Mouse (Mus musculus) liver, embryonic 14.5 days (tissue): ENCODE results near the gene Smim24. TPM values are rescaled to one million over a fixed set of nuclear protein-coding genes. Genes with fewer than 3 reads are reported as not detected.
A peak's percentile ranks its signal among the peaks of the same experiment; 100 is the strongest.

ENCODE experiments used
- ATAC-seq: fragments of 200-750 bp; cut with Nextera tagmentation; 2 replicates; pipeline ENCODE4 v1.8.0; 2017; ENCODE audit warnings: moderate number of reproducible peaks, mild to moderate bottlenecking, moderate library complexity; ENCODE audit not compliant: insufficient read depth
- DNase-seq, 3 experiments: peaks; one replicate each; pipeline ENCODE4 v3.0.0-alpha.2; 2012 to 2013; ENCODE audit warnings: low read depth in 3 of 3, low spot score in 3 of 3
- H3K27ac ChIP-seq: fragments of 300-500 bp; sonication (generic); 2 replicates; pipeline ENCODE4 v1.5.1; 2014; ENCODE audit warnings: moderate library complexity, mild to moderate bottlenecking, control low read depth, inconsistent platforms
- H3K27me3 ChIP-seq: fragments of 300-500 bp; sonication (generic); 2 replicates; pipeline ENCODE4 v1.6.1; 2014; ENCODE audit warnings: mild to moderate bottlenecking, low read length, moderate library complexity; ENCODE audit not compliant: control insufficient read depth, insufficient read depth
- H3K36me3 ChIP-seq: fragments of 300-500 bp; sonication (generic); replicated peaks from 2 replicates; pipeline ENCODE4 v1.6.1; 2014; ENCODE audit warnings: low read depth; ENCODE audit not compliant: control insufficient read depth, insufficient read depth
- H3K4me1 ChIP-seq, 2 experiments: fragments of 200-500 bp in 1 of 2; fragments of 300-500 bp in 1 of 2; sonication (generic) in 1 of 2; replicated peaks; 2 replicates each; pipeline ENCODE4 v1.6.1; 2012 to 2014; ENCODE audit warnings: antibody characterized with exemption in 1 of 2, inconsistent platforms in 1 of 2, low read length in 1 of 2; ENCODE audit not compliant: control insufficient read depth in 2 of 2, insufficient read depth in 2 of 2
- H3K4me2 ChIP-seq: fragments of 300-500 bp; sonication (generic); 2 replicates; pipeline ENCODE4 v1.6.1; 2014; ENCODE audit warnings: low read depth, mild to moderate bottlenecking, control low read depth, moderate library complexity
- H3K4me3 ChIP-seq, 2 experiments: fragments of 200-500 bp in 1 of 2; fragments of 300-500 bp in 1 of 2; sonication (generic) in 1 of 2; 2 replicates each; pipeline ENCODE4 v1.5.1; 2012 to 2014; ENCODE audit warnings: low read depth in 2 of 2, low read length in 2 of 2, mild to moderate bottlenecking in 2 of 2, control low read depth in 1 of 2, inconsistent platforms in 1 of 2, moderate library complexity in 1 of 2; ENCODE audit not compliant: insufficient read depth in 1 of 2
- H3K9ac ChIP-seq: fragments of 300-500 bp; sonication (generic); replicated peaks from 2 replicates; pipeline ENCODE4 v1.6.1; 2014; ENCODE audit warnings: mild to moderate bottlenecking, control low read depth, moderate library complexity
- H3K9me3 ChIP-seq: fragments of 300-500 bp; sonication (generic); 2 replicates; pipeline ENCODE4 v1.6.1; 2016; ENCODE audit warnings: low read length, mixed read lengths; ENCODE audit not compliant: control insufficient read depth
- CTCF ChIP-seq: IDR thresholded peaks from 2 replicates; pipeline ENCODE4 v1.5.1; 2016; ENCODE audit warnings: antibody characterized with exemption, low read depth, control low read depth
- EP300 ChIP-seq: IDR thresholded peaks from 2 replicates; pipeline ENCODE4 v1.6.1; 2016; ENCODE audit warnings: antibody characterized with exemption, low read depth
- WGBS: fragments of 180-500 bp; shearing (Covaris S2); extraction: QIAGEN DNeasy Blood & Tissue Kit; methylation state at CpG from one replicate; pipeline ENCODE4 v1.1.7; 2014; ENCODE audit not compliant: insufficient replicate concordance; 5-methylcytosine and 5-hydroxymethylcytosine counted together
- polyA plus RNA-seq, 2 experiments: library from polyadenylated mRNA; depleted of rRNA in 1 of 2; stranded (reverse) in 1 of 2; unstranded in 1 of 2; fragments of >200 nt; fragmentation: Nextera tagmentation in 1 of 2; extraction: Ambion mirVana in 1 of 2; gene quantifications; 2 replicates each; pipeline versions ENCODE4 v1.2.1 to v1.2.3; 2012 to 2014

Smim24 gene
- polyA plus RNA-seq, 2 experiments = 1.7 to 1.9 TPM

DNA sequence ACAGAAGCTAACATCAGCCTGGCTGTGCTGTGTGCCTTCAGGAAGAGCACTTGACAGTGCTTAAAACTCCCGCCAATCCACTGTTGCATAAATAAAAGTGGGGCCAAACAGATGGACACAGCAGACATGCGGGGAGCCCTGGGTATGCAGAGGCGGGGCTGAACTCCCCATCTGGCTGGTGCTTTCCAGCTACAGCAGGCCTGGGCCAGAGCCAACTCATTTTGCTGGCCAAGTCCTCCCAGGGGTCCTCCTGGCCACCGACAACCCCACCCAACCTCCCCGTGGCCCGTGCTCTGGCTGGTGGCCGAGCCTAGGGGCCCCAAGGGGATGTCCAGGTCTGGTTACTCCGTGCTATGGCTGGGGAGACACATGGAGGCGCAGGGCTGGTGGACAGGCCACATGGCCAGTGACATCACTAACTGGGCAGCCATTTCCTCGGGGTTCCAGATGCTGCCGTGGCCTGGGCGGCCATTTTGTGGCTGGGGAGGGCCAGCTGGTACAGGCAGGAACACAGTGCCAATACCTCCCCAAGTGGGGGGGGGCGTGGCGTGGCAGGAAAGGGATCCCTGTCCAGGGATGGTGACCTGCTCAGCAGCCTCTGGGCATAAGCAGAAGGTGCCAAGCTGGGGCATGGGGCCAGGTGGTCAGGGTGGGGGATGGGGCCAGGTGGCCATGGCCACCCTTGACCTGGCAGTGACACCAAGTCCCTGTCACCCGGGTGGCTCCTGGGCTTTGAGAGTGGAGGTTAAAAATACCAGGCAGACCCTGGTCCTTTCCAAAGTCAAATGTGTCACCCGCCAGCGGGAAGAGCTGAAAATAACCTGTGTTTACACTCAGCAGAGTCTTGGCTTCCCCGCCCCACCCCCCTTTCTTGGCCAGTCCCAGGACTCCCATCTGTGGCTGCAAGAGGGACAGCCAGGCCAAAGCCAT is 18.9 kb downstream of the Smim24 start:
- no peak overlapping the region for H3K9ac ChIP-seq
- 65% methylated on average over 18 of the region's 18 CpGs for WGBS
- no peak overlapping the region for H3K4me3 ChIP-seq
- H3K27ac ChIP-seq = no peak overlapping the region
- ATAC-seq (no peak), DNase-seq (no peak)
- H3K4me2 ChIP-seq = no peak overlapping the region
- peaks cover 2 to 15% of the 10 kb centered on the region in 2 experiments; a peak in 2 of 4 replicates for H3K4me1 ChIP-seq
- H3K27me3 ChIP-seq = peaks cover 21% of the 10 kb centered on the region
- no peaks in the 10 kb centered on the region for H3K9me3 ChIP-seq
- H3K36me3 ChIP-seq = no peaks in the 10 kb centered on the region
- no peak for TF ChIP-seq EP300
- no peak for TF ChIP-seq CTCF

DNA sequence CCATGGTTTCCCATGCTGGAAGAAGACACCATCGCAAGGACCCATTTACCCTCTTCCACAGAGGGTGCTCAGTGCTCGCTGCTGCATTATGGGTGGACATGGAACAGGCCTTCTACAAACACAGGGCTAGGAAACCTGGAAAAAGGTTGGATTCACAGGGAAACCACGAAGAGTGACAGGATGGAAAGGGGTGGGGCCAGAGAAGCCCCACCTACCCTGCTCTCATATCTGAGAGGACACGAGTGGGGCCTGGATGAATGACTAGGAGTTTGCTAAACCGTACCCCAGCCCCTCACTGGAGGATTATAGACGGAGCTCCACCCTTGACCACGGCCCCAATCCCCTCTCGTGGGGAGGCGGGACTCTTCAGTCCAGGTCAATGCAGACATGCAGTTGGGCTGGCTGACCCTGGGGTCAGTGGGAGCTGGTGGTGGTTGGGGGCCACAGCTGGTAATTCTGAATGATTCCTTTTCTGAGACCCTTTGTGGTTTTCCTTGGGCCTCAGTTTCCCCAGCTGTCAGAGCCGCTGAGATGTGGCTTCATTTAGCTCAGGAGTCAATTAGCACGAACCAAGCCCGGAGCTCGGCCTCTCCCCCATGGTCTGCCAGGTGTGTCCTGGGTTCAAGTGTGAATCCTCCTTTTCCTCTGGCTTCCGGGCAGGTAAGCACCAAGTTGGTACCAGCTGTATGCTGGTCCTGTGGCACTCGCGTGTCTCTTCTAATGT is 19.9 kb downstream of the Smim24 start:
- TF ChIP-seq EP300 (no peak), CTCF (no peak)
- WGBS = 62% methylated on average over 16 of the region's 16 CpGs
- Histone ChIP-seq H3K9me3 (no peaks in the 10 kb centered on the region), H3K27me3 (peaks cover 10% of the 10 kb centered on the region), H3K36me3 (no peaks in the 10 kb centered on the region), H3K4me3 (no peak overlapping the region), H3K4me1 (peaks cover 2 to 15% of the 10 kb centered on the region in 2 experiments; a peak in 2 of 4 replicates), H3K4me2 (no peak overlapping the region), H3K9ac (no peak overlapping the region), H3K27ac (no peak overlapping the region)
- DNase-seq (no peak), ATAC-seq (no peak)

DNA sequence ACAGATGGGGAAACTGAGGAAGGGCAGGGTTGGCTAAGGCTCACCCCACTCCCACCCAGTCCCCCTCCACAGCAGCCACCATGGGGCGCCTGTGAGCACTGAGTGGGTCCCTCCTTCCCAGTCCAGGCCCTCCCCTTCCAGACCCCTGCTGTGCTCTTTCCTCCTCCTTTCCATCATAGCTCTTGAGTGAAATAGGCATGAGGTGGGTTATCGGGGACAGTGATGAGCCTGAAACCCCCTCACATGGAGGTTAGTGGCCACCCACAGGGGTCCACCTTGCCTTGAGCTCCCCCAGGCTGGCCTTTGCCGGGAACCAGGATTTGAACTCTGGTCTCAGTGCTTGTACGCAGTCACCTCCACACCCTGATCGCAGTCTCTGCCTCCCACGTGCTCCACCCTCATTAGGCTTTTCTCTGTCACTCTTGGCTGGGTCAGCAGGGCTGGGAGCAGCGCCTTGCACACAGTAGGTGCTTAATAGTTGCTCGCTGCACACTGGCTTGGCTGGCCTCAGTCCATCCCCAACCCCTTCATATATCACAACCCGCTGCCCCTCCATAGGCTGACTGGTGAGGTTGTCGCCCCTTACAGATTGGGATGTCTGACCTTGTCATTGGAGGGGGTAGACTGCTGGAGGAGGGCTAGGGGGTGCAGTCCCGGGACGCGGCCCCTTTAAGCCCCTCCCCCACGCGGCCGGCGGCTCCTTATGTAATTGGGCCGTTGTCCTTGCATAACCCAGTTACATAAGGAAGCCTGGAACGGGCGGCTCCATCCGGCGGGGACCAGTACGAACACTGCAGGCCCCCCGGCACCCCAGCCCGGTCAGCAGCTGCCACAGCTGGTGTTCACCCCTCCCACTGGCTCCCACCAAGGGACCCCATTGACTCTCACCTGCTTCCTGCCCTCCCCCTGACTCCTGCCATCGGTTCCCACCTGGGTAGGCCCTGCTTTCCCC is 20.7 kb downstream of the Smim24 start:
- Histone ChIP-seq H3K4me3 (no peak overlapping the region), H3K4me1 (peaks cover 2 to 8% of the 10 kb centered on the region in 2 experiments; a peak in 2 of 4 replicates)

DNA sequence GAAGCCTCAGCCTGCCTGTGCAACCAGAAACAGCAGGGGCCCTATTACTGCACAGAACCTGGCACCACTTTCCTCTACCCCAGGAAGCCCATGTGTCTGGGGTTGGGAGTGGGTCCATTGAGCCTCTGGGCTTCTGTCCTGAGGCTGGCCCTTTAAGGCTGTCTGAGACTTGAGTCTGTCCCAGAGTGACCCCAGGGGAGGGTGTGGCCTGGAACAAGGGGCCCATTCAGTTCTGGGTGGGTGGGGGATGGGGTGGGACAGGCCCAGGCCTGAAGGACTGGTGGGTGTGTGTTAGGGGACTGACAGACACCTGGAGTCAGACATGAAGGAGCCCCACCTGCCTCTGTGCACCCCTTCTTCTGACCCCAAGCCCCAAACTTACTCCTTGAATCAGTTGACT is 21.8 kb downstream of the Smim24 start:
- DNase-seq (no peak), ATAC-seq (no peak)
- Histone ChIP-seq H3K27ac (no peak overlapping the region), H3K36me3 (no peaks in the 10 kb centered on the region), H3K4me1 (peaks cover 2 to 10% of the 10 kb centered on the region in 2 experiments; a peak in 2 of 4 replicates), H3K4me2 (no peak overlapping the region), H3K27me3 (no peaks in the 10 kb centered on the region), H3K9ac (no peak overlapping the region), H3K9me3 (no peaks in the 10 kb centered on the region), H3K4me3 (no peak overlapping the region)
- TF ChIP-seq EP300 (no peak), CTCF (no peak)

More for the DNA sequence above, 20.7 kb downstream of the Smim24 start:
- ATAC-seq = peak; percentile 14; the same call in 1 of the 2 replicates
- TF ChIP-seq EP300 (peak; percentile 60), CTCF (peak; percentile 28)
- H3K9me3 ChIP-seq = no peaks in the 10 kb centered on the region
- H3K27ac ChIP-seq = no peak overlapping the region
- no peak overlapping the region for H3K9ac ChIP-seq
- H3K36me3 ChIP-seq = no peaks in the 10 kb centered on the region
- 23% methylated on average over 26 of the region's 26 CpGs for WGBS
- no peak for DNase-seq
- peaks cover 2% of the 10 kb centered on the region; the same call in 1 of the 2 replicates for H3K27me3 ChIP-seq
- peak overlapping the region; percentile 40 for H3K4me2 ChIP-seq
